Mouse (Mus musculus): Measurements from ENCODE around the gene Ahdc1. TPM values are rescaled to one million over a fixed set of nuclear protein-coding genes. Genes with fewer than 3 reads are reported as not detected.

The Ahdc1 gene
- total and polyA plus RNA-seq, 3 experiments: 1.6 to 19.9 (median 8.4) TPM

DNA sequence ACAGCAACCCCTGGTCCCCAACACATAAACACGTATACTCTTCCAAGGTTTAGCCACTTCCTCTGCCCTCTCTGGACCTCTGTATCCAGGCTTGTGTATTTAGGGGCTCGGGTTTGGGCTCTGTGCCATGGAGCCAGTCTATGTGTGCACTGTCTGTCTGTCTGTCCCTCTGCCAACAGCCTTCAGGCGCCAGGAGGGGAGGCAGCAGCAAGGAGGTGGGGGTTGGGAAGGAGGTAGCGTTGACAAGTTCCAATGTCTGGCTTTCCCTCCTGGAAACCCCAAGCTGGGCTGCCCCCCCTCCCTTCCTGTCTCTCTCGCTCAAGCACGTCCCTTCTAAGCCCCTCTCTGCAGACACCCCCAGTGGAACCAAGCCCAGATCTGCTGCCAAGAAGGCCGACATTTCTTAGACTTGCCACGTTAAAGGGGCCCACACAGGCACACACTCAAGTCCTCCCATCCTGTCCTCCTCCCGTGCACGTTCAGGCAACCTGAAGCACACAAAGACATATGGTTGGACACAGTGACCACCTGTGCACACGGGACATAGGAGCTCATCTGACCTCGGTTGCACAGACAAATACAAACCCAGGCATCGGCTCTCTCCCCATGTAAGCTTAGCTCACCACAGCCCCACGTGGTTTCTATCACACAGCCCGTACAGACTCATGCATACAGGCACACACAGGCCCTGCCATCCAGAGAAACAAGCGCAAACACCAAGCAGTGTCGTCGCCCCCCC, 79.8 kb downstream of the Ahdc1 start:
- in situ Hi-C loops (cut with MboI; ENCODE audit: low pct_ligation_motif_present, low pct_unique_long_range_greater_than_20kb, low sequenced_read_pairs): no loop called here
- Histone ChIP-seq H3K4me2 (ENCODE audit: insufficient read depth, low read depth, poor library complexity, severe bottlenecking) (no peak overlapping the region), H3K27me3 (replicated peaks) (no peaks in the 10 kb centered on the region), H3K9me3 (replicated peaks; ENCODE audit: low read length) (no peaks in the 10 kb centered on the region), H3K9ac (ENCODE audit: insufficient read depth, low read depth) (no peak overlapping the region), H3K4me1 (ENCODE audit: control insufficient read depth in 1 of 2, insufficient read depth in 2 of 2) (peaks cover 18 to 47% of the 10 kb centered on the region in 2 experiments), H3K36me3 (replicated peaks in 1 of 2; ENCODE audit: control insufficient read depth in 1 of 2, insufficient read depth in 1 of 2, low read length in 1 of 2) (no peaks in the 10 kb centered on the region), H3K4me3 (replicated peaks in 1 of 3; ENCODE audit: low read depth in 2 of 3, low read length in 2 of 3, poor library complexity in 1 of 3) (no peak overlapping the region), H3K27ac (ENCODE audit: insufficient read depth, low read depth) (no peak overlapping the region), H3K79me2 (replicated peaks; ENCODE audit: control insufficient read depth, extremely low read depth, insufficient read depth, poor library complexity, severe bottlenecking) (no peaks in the 10 kb centered on the region)
- dilution Hi-C loops (cut with MboI; ENCODE audit: extremely low pct_ligation_motif_present, extremely low pct_unique_long_range_greater_than_20kb, low sequenced_read_pairs): no loop called here
- DNase-seq (ENCODE audit: extremely low read depth): no peak
- TF ChIP-seq RCOR1 (conservative IDR thresholded peaks at IDR 0.05; ENCODE audit: low read depth, low read length) (no peak), UBTF (IDR thresholded peaks at IDR 0.05; ENCODE audit: low read depth, low read length) (no peak), PAX5 (IDR thresholded peaks at IDR 0.05; ENCODE audit: low read length) (no peak), SIN3A (IDR thresholded peaks at IDR 0.05; ENCODE audit: low read length) (no peak)

DNA sequence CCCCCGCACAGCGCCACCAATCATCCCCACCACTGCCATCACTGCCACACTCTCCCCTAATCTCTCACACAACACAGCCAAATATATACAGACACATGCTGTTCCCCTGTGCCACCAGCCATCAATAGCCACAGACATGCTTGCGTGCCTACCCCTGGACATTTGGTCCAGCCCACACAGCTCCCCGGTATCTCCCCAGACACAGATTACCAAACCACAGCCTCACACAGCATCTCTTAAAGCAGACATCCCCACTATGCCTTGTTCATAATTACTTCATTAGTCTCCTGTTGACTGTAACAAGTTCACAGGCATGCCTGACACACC, 80.4 kb downstream of the Ahdc1 start:
- H3K27ac ChIP-seq (ENCODE audit: insufficient read depth, low read depth): no peak overlapping the region

DNA sequence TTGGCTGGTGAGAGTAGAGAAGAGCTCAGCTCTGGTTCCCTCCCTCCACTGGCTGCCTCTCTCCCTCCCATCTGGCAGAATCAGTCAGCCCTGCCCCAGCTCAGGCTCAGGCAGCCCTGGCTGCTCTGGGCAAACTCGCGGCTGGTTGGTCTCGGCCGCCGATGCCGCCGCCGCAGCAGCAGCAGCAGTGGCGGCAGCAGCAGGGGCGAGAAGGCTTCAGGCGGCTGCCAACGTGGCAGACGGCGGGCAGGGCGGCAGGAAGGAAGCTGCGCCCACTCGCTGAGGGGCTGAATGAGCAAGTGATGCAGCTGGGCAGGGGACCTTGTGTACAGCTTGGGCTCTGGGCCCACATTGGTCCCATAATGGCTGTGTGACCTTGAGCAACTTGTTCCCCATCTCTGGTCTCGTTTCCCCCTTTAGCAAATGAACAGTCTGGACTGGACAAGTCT, 81.4 kb downstream of the Ahdc1 start:
- no peak for DNase-seq (ENCODE audit: extremely low read depth)
- no peak for TF ChIP-seq SIN3A (IDR thresholded peaks at IDR 0.05; ENCODE audit: low read length)
- no peak for TF ChIP-seq IRF4 (IDR thresholded peaks at IDR 0.05; ENCODE audit: low read depth, low read length)
- no peak overlapping the region for H3K4me3 ChIP-seq (replicated peaks in 1 of 3; ENCODE audit: low read depth in 2 of 3, low read length in 2 of 3, poor library complexity in 1 of 3)
- H3K36me3 ChIP-seq (replicated peaks in 1 of 2; ENCODE audit: control insufficient read depth in 1 of 2, insufficient read depth in 1 of 2, low read length in 1 of 2): no peaks in the 10 kb centered on the region
- peaks cover 11 to 33% of the 10 kb centered on the region in 2 experiments for H3K4me1 ChIP-seq (ENCODE audit: control insufficient read depth in 1 of 2, insufficient read depth in 2 of 2)
- H3K27me3 ChIP-seq (replicated peaks): no peaks in the 10 kb centered on the region
- in situ Hi-C loops (cut with MboI; ENCODE audit: low pct_ligation_motif_present, low pct_unique_long_range_greater_than_20kb, low sequenced_read_pairs): no loop called here
- dilution Hi-C loops (cut with MboI; ENCODE audit: extremely low pct_ligation_motif_present, extremely low pct_unique_long_range_greater_than_20kb, low sequenced_read_pairs): no loop called here
- no peaks in the 10 kb centered on the region for H3K9me3 ChIP-seq (replicated peaks; ENCODE audit: low read length)
- H3K9ac ChIP-seq (ENCODE audit: insufficient read depth, low read depth): no peak overlapping the region
- H3K4me2 ChIP-seq (ENCODE audit: insufficient read depth, low read depth, poor library complexity, severe bottlenecking): no peak overlapping the region
- H3K79me2 ChIP-seq (replicated peaks; ENCODE audit: control insufficient read depth, extremely low read depth, insufficient read depth, poor library complexity, severe bottlenecking): no peaks in the 10 kb centered on the region
- no peak overlapping the region for H3K27ac ChIP-seq (ENCODE audit: insufficient read depth, low read depth)

More for the DNA sequence above, 80.4 kb downstream of the Ahdc1 start:
- dilution Hi-C loops (cut with MboI; ENCODE audit: extremely low pct_ligation_motif_present, extremely low pct_unique_long_range_greater_than_20kb, low sequenced_read_pairs) (no loop called here), in situ Hi-C loops (cut with MboI; ENCODE audit: low pct_ligation_motif_present, low pct_unique_long_range_greater_than_20kb, low sequenced_read_pairs) (no loop called here)
- Histone ChIP-seq H3K36me3 (replicated peaks in 1 of 2; ENCODE audit: control insufficient read depth in 1 of 2, insufficient read depth in 1 of 2, low read length in 1 of 2) (no peaks in the 10 kb centered on the region), H3K79me2 (replicated peaks; ENCODE audit: control insufficient read depth, extremely low read depth, insufficient read depth, poor library complexity, severe bottlenecking) (no peaks in the 10 kb centered on the region), H3K4me3 (replicated peaks in 1 of 3; ENCODE audit: low read depth in 2 of 3, low read length in 2 of 3, poor library complexity in 1 of 3) (no peak overlapping the region), H3K9me3 (replicated peaks; ENCODE audit: low read length) (no peaks in the 10 kb centered on the region), H3K4me2 (ENCODE audit: insufficient read depth, low read depth, poor library complexity, severe bottlenecking) (no peak overlapping the region), H3K9ac (ENCODE audit: insufficient read depth, low read depth) (no peak overlapping the region), H3K4me1 (ENCODE audit: control insufficient read depth in 1 of 2, insufficient read depth in 2 of 2) (peaks cover 18 to 41% of the 10 kb centered on the region in 2 experiments), H3K27me3 (replicated peaks) (no peaks in the 10 kb centered on the region)
- no peak for TF ChIP-seq ZKSCAN1 (IDR thresholded peaks at IDR 0.05; ENCODE audit: borderline replicate concordance, low read depth, low read length)
- TF ChIP-seq SMC3 (IDR thresholded peaks at IDR 0.05; ENCODE audit: low read depth, low read length): no peak
- no peak for TF ChIP-seq NELFE (IDR thresholded peaks at IDR 0.05; ENCODE audit: low read depth, low read length)
- TF ChIP-seq MXI1 (IDR thresholded peaks at IDR 0.05; ENCODE audit: low read depth, low read length): no peak
- TF ChIP-seq KAT2A (IDR thresholded peaks at IDR 0.05; ENCODE audit: insufficient replicate concordance, low read length): no peak
- no peak for TF ChIP-seq PAX5 (IDR thresholded peaks at IDR 0.05; ENCODE audit: low read length)
- TF ChIP-seq MAFK (IDR thresholded peaks at IDR 0.05; ENCODE audit: insufficient replicate concordance, low read length): no peak
- no peak for TF ChIP-seq IRF4 (IDR thresholded peaks at IDR 0.05; ENCODE audit: low read depth, low read length)
- TF ChIP-seq E2F4 (IDR thresholded peaks at IDR 0.05; ENCODE audit: insufficient replicate concordance, low read depth, low read length): no peak
- TF ChIP-seq RCOR1 (conservative IDR thresholded peaks at IDR 0.05; ENCODE audit: low read depth, low read length): no peak
- TF ChIP-seq USF2 (conservative IDR thresholded peaks at IDR 0.05; ENCODE audit: low read depth, low read length): no peak
- no peak for TF ChIP-seq JUN (IDR thresholded peaks at IDR 0.05; ENCODE audit: insufficient read depth, low read depth, low read length)
- no peak for TF ChIP-seq NRF1 (IDR thresholded peaks at IDR 0.05; ENCODE audit: low read depth, low read length)
- TF ChIP-seq MYC (IDR thresholded peaks at IDR 0.05; ENCODE audit: low read depth, low read length): no peak
- no peak for TF ChIP-seq EP300 (IDR thresholded peaks at IDR 0.05; ENCODE audit: low read length)
- TF ChIP-seq MAX (IDR thresholded peaks at IDR 0.05; ENCODE audit: low read length): no peak
- TF ChIP-seq TBP (conservative IDR thresholded peaks at IDR 0.05; ENCODE audit: low read depth, low read length): no peak
- DNase-seq (ENCODE audit: extremely low read depth): no peak
